Mouse (Mus musculus): ENCODE data around the gene Coro2a.

GRCm38 (mm10) chr4:46602704-46603103, 702 bp upstream of the Coro2a start:
- TF ChIP-seq CTCF (IDR thresholded peaks at IDR 0.05; ENCODE audit: extremely low read depth, insufficient read depth, low read length) (no peak), POLR2A (IDR thresholded peaks at IDR 0.05; ENCODE audit: extremely low read depth, insufficient read depth, low read length) (no peak)

Data from cortical plate, adult 2 months (tissue).